In genomic region chrX:168717969-168718368, GRCm38 (mm10) we compare ENCODE assay signal across 10 mouse cellular contexts. TPM values are rescaled to one million over a fixed set of nuclear protein-coding genes. Genes with fewer than 3 reads are reported as not detected.
DNase-seq lines count a peak whose midpoint lies in the region; ATAC-seq and TF ChIP-seq lines count a peak whose summit lies in the region.
"Had no signal": no experiment of that assay in that cellular context is flagged by ENCODE, and none has a peak within 500 bp of the region (broad histone marks: within the 10 kb centered on the region; RNA-seq: fewer than 3 reads in every experiment).

No protein-coding gene starts in this region.

- H3K4me1 ChIP-seq in heart, embryonic 10.5 days: no peaks in the 10 kb centered on the region
- H3K4me1 ChIP-seq in lung, postnatal 0 days (ENCODE audit: insufficient read depth, low read depth, low read length): no peaks in the 10 kb centered on the region
- no peaks in the 10 kb centered on the region for H3K4me1 ChIP-seq in forebrain, embryonic 10.5 days
- H3K4me1 ChIP-seq: embryonic facial prominence, embryonic 15.5 days had no signal

- POLR2A ChIA-PET in Patski (lab: Charles Lee): no interaction called here

- no peak overlapping the region for H3K4me2 ChIP-seq in lung, postnatal 0 days (replicated peaks; ENCODE audit: low read depth, low read length)
- H3K4me2 ChIP-seq: embryonic facial prominence, embryonic 15.5 days had no signal

- TF ChIP-seq EP300 in lung, postnatal 0 days (IDR thresholded peaks at IDR 0.05): no peak

- no peak for ATAC-seq in lung, postnatal 0 days
- no peak for ATAC-seq in Patski
- 0 out of 2 replicates have a peak, but pooled peaks have one; percentile 57 for ATAC-seq in megakaryocyte-erythroid progenitor cell, adult 5-6 weeks (replicated peaks; ENCODE audit: low FRiP score, low TSS enrichment, poor library complexity, severe bottlenecking)
- ATAC-seq: intestine, embryonic 16.5 days had no signal

- in situ Hi-C loops in Patski (cut with MboI; ENCODE audit: low pct_unique_long_range_greater_than_20kb): loop anchor here (10.0 to 25.0 kb wide), 2 partner anchors 227 to 369 kb away; no protein-coding TSS in a partner anchor

- peak; percentile 7 for DNase-seq in heart, adult 8-10 months (ENCODE audit: low spot score)
- no peak for DNase-seq in heart, embryonic 10.5 days (ENCODE audit: low spot score)
- DNase-seq in lung, postnatal 0 days (ENCODE audit: low spot score): peak; percentile 9
- no peak for DNase-seq in lung, postnatal 25 days (ENCODE audit: low spot score)
- no peak for DNase-seq in Patski (ENCODE audit: low read depth, low spot score)
- DNase-seq in forebrain, embryonic 10.5 days (ENCODE audit: extremely low spot score, low spot score): no peak
- DNase-seq in cerebellum, adult 11 months: no peak

- H3K9ac ChIP-seq in lung, postnatal 0 days (replicated peaks; ENCODE audit: low read depth): no peak overlapping the region
- H3K9ac ChIP-seq: embryonic facial prominence, embryonic 15.5 days had no signal

- H3K27ac ChIP-seq in heart, embryonic 10.5 days: no peak overlapping the region
- no peak overlapping the region for H3K27ac ChIP-seq in lung, postnatal 0 days (ENCODE audit: low read length)
- no peak overlapping the region for H3K27ac ChIP-seq in forebrain, embryonic 10.5 days
- H3K27ac ChIP-seq: embryonic facial prominence, embryonic 15.5 days had no signal

- H3K27me3 ChIP-seq in heart, embryonic 10.5 days (ENCODE audit: insufficient read depth, poor library complexity, severe bottlenecking): peaks cover 4% of the 10 kb centered on the region; the same call in 1 of the 2 replicates
- H3K27me3 ChIP-seq in lung, postnatal 0 days (replicated peaks; ENCODE audit: insufficient read depth, low read length): no peaks in the 10 kb centered on the region
- H3K27me3 ChIP-seq in Patski: peaks cover 18% of the 10 kb centered on the region
- H3K27me3 ChIP-seq in forebrain, embryonic 10.5 days (ENCODE audit: poor library complexity, severe bottlenecking): peaks cover 71% of the 10 kb centered on the region
- H3K27me3 ChIP-seq: embryonic facial prominence, embryonic 15.5 days had no signal

- H3K36me3 ChIP-seq in heart, embryonic 10.5 days: no peaks in the 10 kb centered on the region
- no peaks in the 10 kb centered on the region for H3K36me3 ChIP-seq in lung, postnatal 0 days (ENCODE audit: insufficient read depth, low read length)
- no peaks in the 10 kb centered on the region for H3K36me3 ChIP-seq in forebrain, embryonic 10.5 days (replicated peaks)
- H3K36me3 ChIP-seq: embryonic facial prominence, embryonic 15.5 days had no signal

- WGBS in heart, embryonic 10.5 days: 57% methylated on average over 2 of the region's 2 CpGs
- 46% methylated on average over 2 of the region's 2 CpGs for WGBS in lung, postnatal 0 days
- 66% methylated on average over 2 of the region's 2 CpGs for WGBS in forebrain, embryonic 10.5 days

- CTCF ChIA-PET in Patski (lab: Charles Lee): interaction anchor here (1.4 kb wide), 1 partner anchor 217 kb away, joined by 4 read pairs; no protein-coding TSS in a partner anchor

- no peak overlapping the region for H3K4me3 ChIP-seq in heart, embryonic 10.5 days
- no peak overlapping the region for H3K4me3 ChIP-seq in lung, postnatal 0 days (ENCODE audit: low read depth, low read length)
- H3K4me3 ChIP-seq in forebrain, embryonic 10.5 days: no peak overlapping the region
- H3K4me3 ChIP-seq: embryonic facial prominence, embryonic 15.5 days had no signal

- TF ChIP-seq CTCF in lung, postnatal 0 days (IDR thresholded peaks at IDR 0.05): peak; percentile 60
- peak; percentile 41 for TF ChIP-seq CTCF in Patski (IDR thresholded peaks at IDR 0.05)

- no peaks in the 10 kb centered on the region for H3K9me3 ChIP-seq in heart, embryonic 10.5 days
- no peaks in the 10 kb centered on the region for H3K9me3 ChIP-seq in lung, postnatal 0 days (ENCODE audit: low read length)
- H3K9me3 ChIP-seq in forebrain, embryonic 10.5 days: no peaks in the 10 kb centered on the region
- H3K9me3 ChIP-seq: embryonic facial prominence, embryonic 15.5 days had no signal

RNA-seq across cellular contexts. Expression of gene Msl3, which starts 44.3 kb away (rescaled TPM):
- 10 to 100 TPM; 44.7 to 55.4 (median 53.4) TPM for total RNA-seq in heart, adult 8-10 months (2022)
- polyA plus RNA-seq in heart, embryonic 10.5 days (2016; fragmentation: Nextera tagmentation; extraction: Ambion mirVana): 31.3 and 32.4 TPM in 2 replicates
- polyA plus RNA-seq in lung, postnatal 0 days (2015; fragmentation: Nextera tagmentation; extraction: Ambion mirVana): 23.8 and 25.3 TPM in 2 replicates
- polyA plus RNA-seq in Patski (2021): 68.3 TPM
- 45.3 and 49.6 TPM in 2 replicates for total RNA-seq in megakaryocyte-erythroid progenitor cell, adult 5-6 weeks (2014; fragmentation: Nextera tagmentation)
- 118 and 131 TPM in 2 replicates for total RNA-seq in megakaryocyte-erythroid progenitor cell, adult 5-6 weeks (2017)
- polyA plus RNA-seq in forebrain, embryonic 10.5 days (2016; fragmentation: Nextera tagmentation; extraction: Ambion mirVana): 30.7 and 32.5 TPM in 2 replicates

Comparison
In these comparisons a context has a peak if more than half of its experiments do, and no peak if none do; other contexts are left out.
1. DNase-seq: peak in heart, adult 8-10 months (single experiment) and lung, postnatal 0 days (single experiment); none in heart, embryonic 10.5 days (single experiment), lung, postnatal 25 days (single experiment), Patski (single experiment), forebrain, embryonic 10.5 days (single experiment) and cerebellum, adult 11 months (single experiment).